Mouse (Mus musculus) erythroid progenitor cell, adult 5-6 weeks (primary cell): ENCODE measurements around the gene Acbd6. TPM values are rescaled to one million over a fixed set of nuclear protein-coding genes. Genes with fewer than 3 reads are reported as not detected.

Experiments
- ATAC-seq: replicated peaks from 2 replicates; pipeline ENCODE4 v1.8.0; 2016; ENCODE audit warnings: moderate number of reproducible peaks, mild to moderate bottlenecking, moderate TSS enrichment, inconsistent platforms; ENCODE audit not compliant: poor library complexity, low FRiP score, severe bottlenecking
- total RNA-seq, 2 experiments: library from RNA; stranded (forward) in 1 of 2; stranded (reverse) in 1 of 2; fragments of 150-400 nt in 1 of 2; fragments of 186-747, 209-891 nt in 1 of 2; gene quantifications; 2 replicates each; pipeline versions ENCODE4 v1.2.3 to v1.2.4; 2015 to 2017; ENCODE audit warnings: low replicate concordance in 2 of 2

Acbd6 gene
- total RNA-seq, 2 experiments from 2014 or later = 0.30 to 25.2 TPM

DNA sequence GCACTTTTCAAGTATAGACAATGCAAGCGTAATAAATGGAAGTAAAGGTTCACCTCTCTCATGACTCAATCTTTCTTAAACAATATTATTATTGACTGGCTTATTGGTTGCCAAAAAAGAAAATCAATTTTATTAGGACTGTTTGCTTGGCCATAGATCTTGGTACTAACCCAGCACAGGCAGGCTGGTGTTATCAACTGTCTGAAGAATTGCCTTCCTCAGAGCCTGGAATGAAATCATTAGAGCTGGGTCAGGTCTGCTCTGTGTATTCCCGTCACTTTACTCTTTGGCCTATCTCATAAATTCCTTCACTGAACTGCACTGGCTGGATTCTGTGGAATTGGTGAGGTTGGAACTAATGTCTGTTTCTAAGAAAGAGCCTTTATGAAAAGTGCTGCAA is 69.8 kb downstream of the Acbd6 start:
- no peak for ATAC-seq

DNA sequence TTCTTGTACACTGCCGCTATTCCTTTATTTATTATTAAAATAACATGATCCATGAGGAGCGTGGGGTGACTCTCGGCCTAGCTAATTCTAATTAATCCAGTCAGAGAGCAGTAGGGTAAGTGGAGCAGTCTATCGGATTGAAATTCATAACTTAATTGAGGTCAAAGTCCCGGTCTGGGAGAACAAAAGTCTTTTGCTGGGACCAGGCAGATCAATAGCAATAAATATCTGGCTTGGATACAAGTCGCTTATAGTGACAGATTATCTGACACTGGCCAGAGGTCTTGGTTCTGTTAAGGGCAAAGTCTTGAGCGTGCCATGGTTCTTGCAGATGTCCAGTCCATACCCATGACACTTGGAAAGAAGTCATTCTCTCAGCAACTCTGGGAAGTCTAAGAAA is 78.7 kb downstream of the Acbd6 start:
- ATAC-seq = no peak

DNA sequence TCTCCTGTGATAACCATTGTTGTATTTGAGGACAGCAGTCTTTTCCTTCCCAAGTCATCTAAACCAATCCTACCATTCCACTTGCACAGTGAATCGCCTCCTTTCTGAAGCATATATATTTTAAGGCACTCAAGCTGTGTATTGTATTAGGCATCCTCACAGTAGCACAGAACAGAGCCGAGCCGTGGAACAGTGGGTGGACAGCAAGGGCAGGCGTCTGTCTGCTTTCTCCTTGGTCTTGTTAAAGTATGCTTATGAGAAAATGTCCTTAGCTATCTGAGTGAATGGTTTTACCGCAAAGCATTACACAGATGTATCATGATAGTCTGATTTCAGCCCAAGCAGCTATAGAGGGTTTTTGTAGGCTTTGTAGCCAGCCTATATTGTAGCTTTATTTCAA is 87.9 kb downstream of the Acbd6 start:
- ATAC-seq = no peak

DNA sequence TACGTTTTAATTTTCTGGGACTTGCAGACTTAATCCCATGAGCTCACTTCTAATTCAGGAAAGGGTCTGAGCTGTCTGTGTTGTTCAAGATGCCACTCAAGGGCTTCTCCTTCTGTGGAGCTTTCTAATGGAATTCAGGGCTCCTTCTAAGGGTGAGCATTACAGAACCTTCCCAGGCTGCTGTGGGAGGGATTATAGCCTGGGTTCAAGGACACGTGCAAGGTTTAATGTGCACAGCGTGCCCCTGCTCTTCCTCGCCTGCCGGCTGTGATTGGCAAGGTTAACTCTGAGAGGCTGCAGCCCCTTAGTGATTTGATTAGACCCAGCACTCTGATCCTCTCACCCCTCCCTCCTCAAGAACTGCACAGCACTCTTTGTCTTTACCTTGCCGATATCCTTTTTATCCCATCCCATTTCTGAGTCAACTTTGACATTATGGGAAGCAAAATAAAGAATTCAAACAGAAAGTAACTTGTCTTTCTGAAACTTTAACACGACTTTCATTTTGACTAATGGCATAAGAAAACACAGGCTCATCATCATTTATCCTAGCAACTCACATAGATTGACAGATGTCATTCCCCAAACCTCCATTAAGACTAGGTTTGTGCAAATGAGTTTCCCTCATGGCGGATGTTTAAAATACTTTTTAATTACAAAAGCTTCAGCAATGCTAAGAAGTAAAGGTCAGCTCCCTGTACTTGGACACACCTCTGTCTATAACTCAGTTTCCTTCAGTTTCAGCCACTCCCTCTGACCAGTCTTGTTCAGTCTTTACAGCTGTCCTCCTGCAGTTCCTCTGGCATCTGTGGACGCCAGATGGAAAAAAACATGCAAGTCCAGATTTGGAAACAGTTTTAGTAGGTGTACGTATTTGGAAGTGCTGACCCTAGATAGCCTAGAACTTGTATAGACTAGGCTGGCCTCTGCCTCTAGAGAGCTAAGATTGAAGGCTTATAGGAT is 88.7 kb downstream of the Acbd6 start:
- no peak for ATAC-seq

DNA sequence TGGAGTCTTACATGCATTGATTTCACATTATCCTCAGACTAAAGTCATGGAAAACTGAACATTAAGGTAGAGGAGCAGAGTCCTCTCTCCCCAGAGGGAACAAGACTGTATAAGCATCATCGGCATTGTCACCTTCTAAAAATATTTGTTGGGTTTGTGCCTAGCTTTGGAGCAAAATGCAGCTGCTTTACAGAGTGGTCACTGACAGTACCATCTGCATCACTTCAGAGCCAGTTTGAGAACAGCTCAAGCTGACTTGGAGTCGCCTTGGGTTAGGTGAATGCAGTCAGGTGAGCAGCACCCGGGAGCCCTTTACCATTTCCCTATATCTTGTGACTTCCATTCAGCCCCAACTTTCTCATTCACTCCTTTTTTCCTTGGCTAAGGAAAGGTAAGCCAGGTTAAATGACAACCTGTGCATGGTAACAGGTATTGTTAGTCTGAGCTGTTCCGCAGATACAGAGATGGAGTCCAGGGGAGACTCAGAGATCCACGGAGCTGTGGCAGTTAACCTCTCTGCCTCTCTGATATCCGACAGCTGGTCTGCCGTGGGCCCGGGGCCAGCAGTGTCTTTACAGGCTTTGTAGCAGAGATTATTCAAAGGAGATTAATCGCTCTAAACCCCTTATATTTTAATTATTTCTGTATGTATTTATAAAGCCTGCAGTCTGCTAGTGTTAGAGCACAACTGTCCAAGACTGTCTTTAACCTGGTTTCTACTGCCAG is 92.4 kb downstream of the Acbd6 start:
- no peak for ATAC-seq

DNA sequence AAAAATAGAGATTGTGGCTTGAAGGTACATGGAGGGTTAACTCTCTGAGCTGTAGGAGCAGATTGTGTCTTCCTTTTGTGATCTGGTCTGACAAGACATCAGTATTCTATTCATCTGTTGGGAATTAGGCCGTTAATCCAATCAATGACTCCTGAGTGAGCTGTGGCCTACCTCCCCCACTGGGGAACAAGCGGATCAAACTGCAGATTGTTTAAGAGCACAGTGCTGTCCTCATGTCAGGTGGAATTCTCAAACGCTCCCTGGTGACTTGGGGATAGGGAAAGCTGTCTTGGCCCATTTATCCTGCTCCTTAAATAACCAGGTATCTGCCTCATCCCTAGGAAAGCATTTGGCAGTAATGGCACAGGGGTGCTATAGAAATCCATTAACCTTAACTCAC is 97.0 kb downstream of the Acbd6 start:
- ATAC-seq = no peak

DNA sequence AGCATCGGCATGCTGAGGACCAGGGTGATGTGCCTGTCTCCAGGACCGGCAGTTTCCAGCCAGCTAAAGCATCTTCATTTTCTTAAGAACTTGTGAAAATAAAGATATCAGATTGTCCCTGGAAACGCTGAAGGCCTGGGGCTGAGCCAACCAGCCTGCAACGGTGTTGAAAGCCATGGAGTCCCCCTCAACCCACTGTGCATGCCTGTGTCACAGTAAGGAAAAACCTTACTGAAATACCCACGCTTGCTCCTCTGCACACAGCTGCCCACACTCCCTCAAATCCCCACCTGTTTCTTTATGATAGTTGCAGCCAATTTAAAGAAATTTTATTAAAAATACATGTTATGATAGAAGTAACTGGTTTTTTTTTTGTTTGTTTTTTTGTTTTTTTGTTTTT is 98.4 kb downstream of the Acbd6 start:
- no peak for ATAC-seq

DNA sequence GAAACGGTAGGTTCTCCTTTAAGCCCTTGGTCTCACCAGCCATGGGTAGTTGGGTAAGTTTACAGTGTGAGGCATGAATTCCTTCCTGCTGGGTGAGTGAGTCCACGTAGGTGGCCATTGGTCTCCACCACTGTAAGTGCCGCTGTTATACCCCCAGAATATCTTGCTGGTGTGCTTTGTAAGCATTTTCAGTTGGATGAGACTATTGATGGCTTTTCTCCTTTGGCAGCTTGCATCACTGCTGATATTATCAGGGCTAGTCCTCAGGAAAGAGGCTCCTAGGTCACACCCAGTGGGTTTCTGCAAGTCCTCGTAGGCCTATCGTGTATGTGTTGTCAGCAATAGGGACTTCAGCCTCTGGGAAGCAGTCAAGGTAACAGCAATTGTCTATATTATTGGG is 106.1 kb downstream of the Acbd6 start:
- ATAC-seq = no peak

DNA sequence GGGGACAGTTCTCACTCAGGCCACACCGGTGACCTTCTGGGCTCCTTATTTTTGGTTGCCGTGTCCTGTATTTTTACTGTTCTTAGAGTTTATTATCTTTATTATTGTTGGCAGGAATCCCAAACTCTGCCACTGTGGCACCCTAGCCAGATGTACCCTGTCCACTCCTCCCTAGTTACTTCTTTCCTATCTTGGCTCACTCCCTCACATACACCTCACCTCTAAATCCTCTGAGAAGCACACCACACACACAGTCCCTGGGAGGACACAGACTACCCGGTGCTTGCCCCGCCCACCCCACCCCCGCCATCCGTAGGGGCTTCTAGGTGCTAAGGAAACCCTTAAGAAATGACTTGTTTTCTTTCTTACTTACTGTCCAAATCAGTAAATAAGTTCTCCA is 117.7 kb downstream of the Acbd6 start:
- ATAC-seq = no peak

DNA sequence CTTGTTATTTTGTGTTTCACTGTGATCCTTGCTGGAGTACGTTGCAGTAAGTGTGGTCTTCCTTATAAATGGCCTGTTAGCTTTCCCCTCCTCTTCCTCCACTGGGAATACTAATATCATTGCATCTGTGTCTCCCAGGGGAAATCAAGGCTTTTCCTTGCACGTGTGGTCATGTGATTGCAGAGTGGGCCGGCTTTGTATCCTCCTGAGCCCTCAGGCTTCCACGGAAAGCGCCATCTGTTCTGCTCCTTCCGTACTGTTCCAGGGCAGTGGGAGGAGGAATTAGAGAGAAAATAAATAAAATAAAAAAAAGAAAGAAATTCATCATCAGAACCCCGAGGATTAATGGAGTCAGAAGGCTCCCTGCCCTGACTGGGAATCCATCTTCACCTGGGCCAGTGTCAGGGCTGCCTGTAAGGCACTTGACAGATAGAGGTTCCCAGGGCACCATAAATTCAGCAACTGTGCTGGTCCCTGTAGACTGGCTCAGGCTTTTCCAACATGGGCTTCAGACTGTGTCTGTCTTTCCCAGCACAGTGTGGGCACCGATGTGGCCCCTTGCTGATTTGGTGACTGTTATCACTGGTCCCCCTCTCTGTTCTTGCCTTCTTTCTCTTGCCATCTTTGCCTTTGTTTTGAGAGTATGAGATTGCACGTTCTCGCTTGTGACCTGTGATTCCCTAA is 123.3 kb downstream of the Acbd6 start:
- ATAC-seq = no peak

DNA sequence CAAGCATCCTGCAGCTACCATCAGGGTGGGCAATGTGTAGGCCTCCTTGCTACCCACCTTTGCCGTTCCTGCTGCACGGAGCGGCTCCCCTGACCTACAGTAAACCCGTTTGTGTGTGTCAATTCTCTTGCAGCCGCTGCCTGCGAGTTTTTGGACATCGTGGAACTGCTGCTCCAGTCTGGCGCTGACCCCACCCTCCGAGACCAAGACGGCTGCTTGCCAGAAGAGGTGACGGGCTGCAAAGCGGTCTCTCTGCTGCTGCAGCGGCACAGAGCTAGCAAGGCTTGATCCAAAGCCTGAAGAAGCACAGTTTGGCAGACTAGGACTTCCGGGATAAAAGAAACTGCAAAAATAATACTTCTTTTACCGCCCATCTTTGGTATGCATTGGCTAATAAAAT is 128.9 kb downstream of the Acbd6 start:
- no peak for ATAC-seq

DNA sequence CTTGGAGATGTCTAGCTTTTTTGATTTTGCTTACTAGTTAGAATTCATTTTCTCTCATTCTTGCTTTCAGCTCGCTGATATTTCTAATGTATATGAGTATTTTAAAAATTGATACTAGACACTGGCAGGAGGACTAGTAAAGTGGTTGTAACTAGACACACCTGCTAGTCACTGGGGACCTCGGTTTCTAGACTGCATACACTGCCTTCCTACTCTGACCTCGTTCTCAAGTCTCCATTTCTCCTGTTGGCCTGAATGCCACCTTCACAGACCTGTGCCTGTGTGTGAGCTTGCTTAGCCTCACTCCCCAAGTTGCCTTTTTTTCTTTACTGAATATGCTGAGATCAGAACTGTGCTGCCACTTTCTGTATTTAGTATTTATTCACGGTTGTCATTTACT is 131.2 kb downstream of the Acbd6 start:
- ATAC-seq = no peak

DNA sequence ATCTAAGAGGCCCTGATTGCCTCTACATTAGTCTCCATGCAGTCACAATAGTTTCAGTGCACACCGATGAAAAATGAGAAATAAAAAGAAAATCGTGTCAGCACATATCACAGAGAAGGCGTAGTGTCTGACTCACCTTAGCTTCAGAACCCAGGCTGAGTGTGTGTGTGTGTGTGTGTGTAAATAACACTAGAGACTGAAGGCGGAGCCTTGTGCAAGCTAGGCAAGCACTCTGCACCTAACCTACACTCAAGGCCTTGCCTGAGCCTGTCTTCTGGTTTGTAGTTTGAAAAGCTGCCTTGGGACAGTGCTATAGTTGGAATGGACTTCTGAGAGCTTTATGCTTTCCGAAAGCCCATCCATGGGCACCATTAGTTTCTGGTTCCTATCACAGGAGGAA is 131.6 kb downstream of the Acbd6 start:
- ATAC-seq = no peak

DNA sequence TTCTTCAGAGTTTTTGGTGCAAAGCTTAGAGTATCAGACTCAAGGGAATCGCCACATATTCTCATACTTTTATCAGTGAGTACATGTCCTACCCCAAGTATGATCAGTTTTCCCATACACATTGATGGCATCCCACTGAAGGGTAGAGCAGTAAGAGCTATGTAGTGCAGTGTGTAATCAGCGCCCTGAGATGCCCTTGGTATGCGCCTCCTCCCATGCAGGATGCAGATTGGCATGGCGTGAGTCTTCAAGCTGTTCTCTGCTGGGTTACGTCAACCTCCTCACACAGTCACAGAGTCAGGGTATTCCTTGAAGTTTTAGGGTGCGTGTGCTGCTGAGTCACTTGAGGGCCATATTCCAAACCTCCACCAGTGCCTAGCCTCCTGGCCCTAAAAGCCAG is 134.3 kb downstream of the Acbd6 start:
- no peak for ATAC-seq

DNA sequence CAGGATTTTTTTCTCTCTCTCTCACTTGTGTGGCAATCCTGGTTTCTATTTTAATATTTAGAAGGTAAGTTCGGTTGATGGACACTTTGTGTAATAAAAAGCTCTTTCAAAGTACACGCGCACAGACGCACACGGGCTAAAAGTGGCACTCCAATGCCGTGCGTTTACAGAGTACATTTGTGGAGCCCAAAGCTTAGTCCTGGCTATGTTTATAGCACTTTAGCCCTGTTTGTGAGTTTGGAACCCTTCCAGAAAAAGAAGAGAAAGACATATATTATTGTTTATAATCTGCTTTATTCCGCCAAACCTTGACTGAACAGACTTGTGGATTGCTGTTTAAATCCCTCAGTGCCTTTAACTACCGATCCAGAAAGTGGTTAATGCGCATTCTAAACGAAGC is 135.1 kb downstream of the Acbd6 start:
- no peak for ATAC-seq

DNA sequence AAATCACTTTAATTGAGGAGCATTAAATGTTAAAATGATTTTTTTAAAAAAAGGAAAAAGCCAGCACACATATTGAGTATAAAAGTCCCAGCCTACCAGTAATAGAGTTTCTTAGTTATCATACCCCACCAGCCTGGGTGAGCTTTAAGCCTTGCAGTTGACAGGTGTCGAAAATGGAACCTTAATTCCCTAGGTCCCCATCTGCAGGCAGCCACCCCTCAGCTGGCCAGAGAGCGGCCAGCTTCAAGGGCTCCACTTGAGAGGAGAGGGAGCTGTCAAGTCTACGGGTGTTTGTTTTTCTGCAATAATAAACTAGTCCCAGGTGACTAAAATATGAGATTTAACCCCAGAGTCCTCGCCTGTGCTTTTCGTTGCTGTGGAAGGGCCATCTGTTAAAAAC is 135.5 kb downstream of the Acbd6 start:
- ATAC-seq = no peak

DNA sequence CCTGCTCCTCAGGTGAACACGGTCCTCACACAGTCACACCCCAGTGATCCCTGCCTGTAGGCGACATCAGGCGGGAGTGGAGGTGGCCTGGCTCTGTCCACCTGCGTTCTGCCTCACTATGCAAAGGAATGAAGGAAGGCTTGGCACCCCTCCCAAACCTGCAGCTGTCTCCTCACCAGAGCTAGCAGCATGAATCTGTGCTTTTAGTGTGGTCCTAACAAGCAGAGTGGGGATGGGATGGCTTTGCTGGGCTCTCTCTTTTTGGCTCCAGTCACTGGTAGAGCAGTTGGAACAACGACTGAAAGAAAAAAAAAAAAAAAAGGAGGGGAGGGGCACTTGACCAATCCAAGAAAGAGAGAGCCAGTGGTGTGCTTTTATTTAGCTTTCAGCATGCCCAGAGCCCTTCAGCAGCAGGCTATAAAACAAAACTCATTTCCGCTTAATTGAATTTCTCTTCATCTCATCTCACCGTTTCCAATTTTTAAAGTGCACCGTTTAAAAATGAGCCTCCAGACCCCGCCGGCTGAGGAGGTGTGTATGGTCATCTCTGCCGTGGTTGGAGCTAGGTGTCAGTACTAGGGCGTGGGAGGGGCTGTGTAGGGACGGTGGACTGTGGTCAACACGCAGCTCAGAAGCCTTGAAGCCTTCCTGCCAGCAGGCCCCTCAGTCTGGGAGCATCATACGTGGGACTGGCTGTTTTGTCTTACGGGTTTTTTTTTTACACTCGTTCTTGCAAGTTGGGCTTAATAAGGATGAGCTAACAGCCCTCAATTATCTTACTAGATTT is 140.6 kb downstream of the Acbd6 start:
- no peak for ATAC-seq

DNA sequence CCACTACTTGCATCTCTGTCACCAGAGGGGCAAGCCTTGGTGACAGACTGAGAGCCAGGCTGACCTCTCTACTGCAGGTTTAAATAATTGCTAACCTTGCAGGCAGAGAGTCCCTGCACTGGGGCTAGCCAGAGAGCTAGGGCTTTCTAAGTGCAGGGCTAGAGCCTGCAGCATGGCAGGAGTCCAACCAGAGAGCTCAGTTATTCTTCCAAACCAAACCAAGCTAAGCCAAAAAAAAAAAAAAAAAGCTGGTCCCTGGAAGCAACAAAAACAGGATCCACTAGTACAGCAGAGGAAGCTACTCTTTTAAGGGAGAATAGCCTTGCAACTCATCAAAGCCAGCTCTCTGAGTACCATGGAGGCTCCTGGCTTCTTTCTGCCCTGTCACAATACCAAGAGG is 143.0 kb downstream of the Acbd6 start:
- no peak for ATAC-seq

DNA sequence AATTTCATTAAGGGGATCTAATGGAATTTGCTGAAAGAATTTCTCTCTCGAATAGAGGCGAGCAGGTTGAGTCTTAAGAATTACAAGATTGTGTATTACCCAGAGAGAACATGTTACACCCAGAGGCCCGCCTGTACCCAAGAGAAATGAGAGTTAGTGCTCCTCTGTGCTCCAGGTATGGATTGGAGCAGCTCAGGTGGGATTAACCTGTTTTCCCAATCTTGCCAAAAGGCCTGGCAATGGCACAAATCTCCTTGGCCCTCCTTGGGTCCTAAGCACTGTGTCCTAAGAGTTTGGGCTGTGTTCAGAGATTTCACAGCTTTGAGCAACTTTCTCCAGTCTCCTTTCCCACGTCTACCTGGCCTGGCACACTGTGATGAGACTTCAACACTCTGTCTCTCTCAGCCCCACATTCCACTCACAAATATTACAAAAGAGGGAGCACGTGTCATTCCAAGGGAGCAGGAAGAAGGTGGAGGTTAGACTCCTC is 145.3 kb downstream of the Acbd6 start:
- ATAC-seq = no peak

DNA sequence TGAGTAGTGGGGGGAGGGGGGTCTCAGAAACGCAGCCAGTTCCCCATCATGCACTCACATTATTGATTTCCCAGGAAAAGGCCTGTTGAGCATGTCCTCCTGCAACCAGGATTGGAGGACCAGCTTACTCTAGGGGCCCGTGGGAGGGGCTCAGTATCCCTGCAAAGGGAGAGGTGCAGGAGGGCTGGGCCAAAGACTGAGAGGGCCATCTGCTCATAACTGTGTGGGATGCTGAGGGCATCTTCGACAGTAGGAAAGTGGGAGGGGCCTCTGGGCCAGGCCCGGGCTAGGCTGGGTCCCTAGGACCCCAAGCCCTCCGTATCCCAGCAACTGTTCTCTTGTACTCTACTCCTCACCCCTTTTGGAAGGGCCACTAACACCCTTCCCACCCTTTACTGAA is 146.3 kb downstream of the Acbd6 start:
- ATAC-seq = no peak
